Mouse (Mus musculus): ENCODE results near the gene Chp1. TPM values are rescaled to one million over a fixed set of nuclear protein-coding genes. Genes with fewer than 3 reads are reported as not detected.

Gene Chp1
- total and polyA plus RNA-seq, 2 experiments from 2014 or later, result 52.4 to 54.8 TPM

GRCm38 (mm10) chr2:119542106-119542505 lies 5.4 kb upstream of the Chp1 start:
- no peak overlapping the region for H3K27ac ChIP-seq
- peak; percentile 70 for TF ChIP-seq CTCF (IDR thresholded peaks at IDR 0.05; ENCODE audit: low read depth)
- H3K36me3 ChIP-seq (ENCODE audit: insufficient read depth, low read length), result no peaks in the 10 kb centered on the region
- no peak overlapping the region for H3K4me3 ChIP-seq (ENCODE audit: low read length)
- 24% methylated on average over 1 of the region's 1 CpGs for WGBS
- H3K9ac ChIP-seq (replicated peaks; ENCODE audit: low read length), result no peak overlapping the region
- no peaks in the 10 kb centered on the region for H3K27me3 ChIP-seq (ENCODE audit: insufficient read depth, low read length)
- ATAC-seq, result no peak
- H3K9me3 ChIP-seq (ENCODE audit: low read length), result no peaks in the 10 kb centered on the region
- H3K4me1 ChIP-seq (ENCODE audit: insufficient read depth, low read length), result no peaks in the 10 kb centered on the region
- peak; percentile 71 for DNase-seq (ENCODE audit: low spot score)
- H3K4me2 ChIP-seq (ENCODE audit: low read depth, low read length), result no peak overlapping the region

- no peaks in the 10 kb centered on the region for H3K27me3 ChIP-seq (ENCODE audit: insufficient read depth, low read length)
- H3K9ac ChIP-seq (replicated peaks; ENCODE audit: low read length), result no peak overlapping the region
- WGBS, result 86% methylated on average over 2 of the region's 2 CpGs
- H3K4me3 ChIP-seq (ENCODE audit: low read length), result no peak overlapping the region
- DNase-seq (ENCODE audit: low spot score) (no peak), ATAC-seq (no peak)
- no peak overlapping the region for H3K27ac ChIP-seq
- H3K36me3 ChIP-seq (ENCODE audit: insufficient read depth, low read length), result no peaks in the 10 kb centered on the region
- TF ChIP-seq CTCF (IDR thresholded peaks at IDR 0.05; ENCODE audit: low read depth), result no peak
- H3K4me1 ChIP-seq (ENCODE audit: insufficient read depth, low read length), result 0 out of 2 replicates have a peak, but pooled peaks cover 1% of the 10 kb centered on the region
- no peaks in the 10 kb centered on the region for H3K9me3 ChIP-seq (ENCODE audit: low read length)
- no peak overlapping the region for H3K4me2 ChIP-seq (ENCODE audit: low read depth, low read length)
Measured at GRCm38 (mm10) chr2:119543656-119544055, 3.8 kb upstream of the Chp1 start.

GRCm38 (mm10) chr2:119546848-119547521 lies 512 bp upstream of the Chp1 start:
- 0 out of 2 replicates have a peak, but pooled peaks cover 8% of the 10 kb centered on the region for H3K4me1 ChIP-seq (ENCODE audit: insufficient read depth, low read length)
- no peaks in the 10 kb centered on the region for H3K9me3 ChIP-seq (ENCODE audit: low read length)
- WGBS, result 2% methylated on average over 30 of the region's 30 CpGs
- peak overlapping the region; percentile 80 for H3K4me2 ChIP-seq (ENCODE audit: low read depth, low read length)
- no peaks in the 10 kb centered on the region for H3K36me3 ChIP-seq (ENCODE audit: insufficient read depth, low read length)
- peak; percentile 75 for DNase-seq (ENCODE audit: low spot score)
- peak overlapping the region; percentile 89 for H3K4me3 ChIP-seq (ENCODE audit: low read length)
- H3K27ac ChIP-seq, result peak overlapping the region; percentile 88; the same call in 1 of the 2 replicates
- H3K9ac ChIP-seq (replicated peaks; ENCODE audit: low read length), result peak overlapping the region; percentile 76; the same call in 1 of the 2 replicates
- ATAC-seq, result peak; percentile 85
- no peaks in the 10 kb centered on the region for H3K27me3 ChIP-seq (ENCODE audit: insufficient read depth, low read length)
- peak; percentile 82 for TF ChIP-seq CTCF (IDR thresholded peaks at IDR 0.05; ENCODE audit: low read depth)

DNA sequence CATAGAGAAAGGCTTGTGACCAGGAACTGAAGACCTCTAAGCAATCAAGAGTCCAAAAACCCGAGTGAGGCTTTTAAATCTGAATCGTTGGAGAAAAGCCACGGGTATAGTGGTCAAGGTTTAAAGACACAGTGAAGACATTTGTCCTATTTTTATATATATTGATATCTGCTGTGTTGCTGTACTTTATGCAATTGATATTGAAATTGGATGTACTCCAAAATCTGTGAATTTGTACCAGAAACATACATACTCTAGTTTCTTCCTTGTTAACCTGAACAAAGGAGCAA lies 819 bp downstream of the Chp1 start:
- 6% methylated on average over 3 of the region's 3 CpGs for WGBS
- Histone ChIP-seq H3K4me1 (ENCODE audit: insufficient read depth, low read length) (0 out of 2 replicates have a peak, but pooled peaks cover 8% of the 10 kb centered on the region), H3K27ac (peak overlapping the region; percentile 88)

GRCm38 (mm10) chr2:119548691-119549090 lies 1.2 kb downstream of the Chp1 start:
- ATAC-seq (no peak), DNase-seq (ENCODE audit: low spot score) (no peak)
- peak overlapping the region; percentile 89 for H3K4me3 ChIP-seq (ENCODE audit: low read length)
- peak overlapping the region; percentile 80 for H3K4me2 ChIP-seq (ENCODE audit: low read depth, low read length)
- no peaks in the 10 kb centered on the region for H3K36me3 ChIP-seq (ENCODE audit: insufficient read depth, low read length)
- peak overlapping the region; percentile 76; the same call in 1 of the 2 replicates for H3K9ac ChIP-seq (replicated peaks; ENCODE audit: low read length)
- H3K27me3 ChIP-seq (ENCODE audit: insufficient read depth, low read length), result no peaks in the 10 kb centered on the region
- H3K27ac ChIP-seq, result peak overlapping the region; percentile 88; the same call in 1 of the 2 replicates
- no peaks in the 10 kb centered on the region for H3K9me3 ChIP-seq (ENCODE audit: low read length)
- 0 out of 2 replicates have a peak, but pooled peaks cover 8% of the 10 kb centered on the region for H3K4me1 ChIP-seq (ENCODE audit: insufficient read depth, low read length)
- no peak for TF ChIP-seq CTCF (IDR thresholded peaks at IDR 0.05; ENCODE audit: low read depth)
- WGBS, result 74% methylated on average over 5 of the region's 5 CpGs

More for the DNA sequence above, 819 bp downstream of the Chp1 start:
- Histone ChIP-seq H3K4me3 (ENCODE audit: low read length) (peak overlapping the region; percentile 89), H3K4me2 (ENCODE audit: low read depth, low read length) (peak overlapping the region; percentile 80), H3K27me3 (ENCODE audit: insufficient read depth, low read length) (no peaks in the 10 kb centered on the region), H3K9ac (replicated peaks; ENCODE audit: low read length) (peak overlapping the region; percentile 76), H3K36me3 (ENCODE audit: insufficient read depth, low read length) (no peaks in the 10 kb centered on the region), H3K9me3 (ENCODE audit: low read length) (no peaks in the 10 kb centered on the region)
- DNase-seq (ENCODE audit: low spot score), result peak; percentile 4
- ATAC-seq, result no peak
- TF ChIP-seq CTCF (IDR thresholded peaks at IDR 0.05; ENCODE audit: low read depth), result no peak

GRCm38 (mm10) chr2:119549678-119550077 lies 2.2 kb downstream of the Chp1 start:
- no peak overlapping the region for H3K4me3 ChIP-seq (ENCODE audit: low read length)
- H3K27ac ChIP-seq, result no peak overlapping the region
- whole genome bisulfite sequencing, result 77% methylated on average over 2 of the region's 2 CpGs
- no peaks in the 10 kb centered on the region for H3K9me3 ChIP-seq (ENCODE audit: low read length)
- H3K36me3 ChIP-seq (ENCODE audit: insufficient read depth, low read length), result no peaks in the 10 kb centered on the region
- H3K4me1 ChIP-seq (ENCODE audit: insufficient read depth, low read length), result 0 out of 2 replicates have a peak, but pooled peaks cover 8% of the 10 kb centered on the region
- no peaks in the 10 kb centered on the region for H3K27me3 ChIP-seq (ENCODE audit: insufficient read depth, low read length)
- TF ChIP-seq CTCF (IDR thresholded peaks at IDR 0.05; ENCODE audit: low read depth), result no peak
- ATAC-seq, result no peak
- no peak overlapping the region for H3K9ac ChIP-seq (replicated peaks; ENCODE audit: low read length)
- no peak overlapping the region for H3K4me2 ChIP-seq (ENCODE audit: low read depth, low read length)
- no peak for DNase-seq (ENCODE audit: low spot score)

DNA sequence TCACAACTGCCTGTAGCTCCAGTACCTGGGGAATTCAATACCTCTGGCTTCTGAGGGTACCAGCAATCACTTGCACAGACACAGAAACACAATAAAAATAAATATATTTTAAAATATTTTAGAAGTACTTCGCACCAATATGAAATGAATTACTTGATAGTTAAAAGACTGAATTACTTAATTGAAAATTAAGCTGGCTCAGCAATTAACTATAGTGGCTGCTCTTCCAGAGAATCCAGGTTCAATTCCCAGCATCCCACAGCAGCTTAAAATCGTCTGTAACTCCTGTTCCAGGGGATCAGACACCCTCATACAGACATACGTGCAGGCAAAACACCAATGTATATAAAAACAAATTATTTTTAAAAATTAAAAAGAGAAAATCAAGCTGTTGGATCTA lies 10.5 kb downstream of the Chp1 start:
- 84% methylated on average over 3 of the region's 3 CpGs for WGBS
- ATAC-seq, result no peak
- no peak for TF ChIP-seq CTCF (IDR thresholded peaks at IDR 0.05; ENCODE audit: low read depth)

More for the DNA sequence above, 10.5 kb downstream of the Chp1 start:
- no peak overlapping the region for H3K4me3 ChIP-seq (ENCODE audit: low read length)
- H3K27me3 ChIP-seq (ENCODE audit: insufficient read depth, low read length), result no peaks in the 10 kb centered on the region
- H3K4me2 ChIP-seq (ENCODE audit: low read depth, low read length), result no peak overlapping the region
- H3K9ac ChIP-seq (replicated peaks; ENCODE audit: low read length), result no peak overlapping the region
- no peak for DNase-seq (ENCODE audit: low spot score)
- H3K27ac ChIP-seq, result no peak overlapping the region
- H3K9me3 ChIP-seq (ENCODE audit: low read length), result no peaks in the 10 kb centered on the region
- no peaks in the 10 kb centered on the region for H3K4me1 ChIP-seq (ENCODE audit: insufficient read depth, low read length)
- H3K36me3 ChIP-seq (ENCODE audit: insufficient read depth, low read length), result peaks cover 13% of the 10 kb centered on the region; the same call in 1 of the 2 replicates
